Mouse (Mus musculus): Measurements from ENCODE around the gene Trank1.

- TF ChIP-seq CTCF (IDR thresholded peaks at IDR 0.05; ENCODE audit: borderline replicate concordance, extremely low read depth, insufficient read depth, insufficient read length) (no peak), POLR2A (IDR thresholded peaks at IDR 0.05; ENCODE audit: borderline replicate concordance, extremely low read depth, insufficient read depth, insufficient read length, poor library complexity, severe bottlenecking) (no peak)
These were observed 83.7 kb downstream of the Trank1 start for GRCm38 (mm10) chr9:111395265-111395664.
